Mouse (Mus musculus): ENCODE measurements around the gene Elof1.

Elof1 gene

DNA sequence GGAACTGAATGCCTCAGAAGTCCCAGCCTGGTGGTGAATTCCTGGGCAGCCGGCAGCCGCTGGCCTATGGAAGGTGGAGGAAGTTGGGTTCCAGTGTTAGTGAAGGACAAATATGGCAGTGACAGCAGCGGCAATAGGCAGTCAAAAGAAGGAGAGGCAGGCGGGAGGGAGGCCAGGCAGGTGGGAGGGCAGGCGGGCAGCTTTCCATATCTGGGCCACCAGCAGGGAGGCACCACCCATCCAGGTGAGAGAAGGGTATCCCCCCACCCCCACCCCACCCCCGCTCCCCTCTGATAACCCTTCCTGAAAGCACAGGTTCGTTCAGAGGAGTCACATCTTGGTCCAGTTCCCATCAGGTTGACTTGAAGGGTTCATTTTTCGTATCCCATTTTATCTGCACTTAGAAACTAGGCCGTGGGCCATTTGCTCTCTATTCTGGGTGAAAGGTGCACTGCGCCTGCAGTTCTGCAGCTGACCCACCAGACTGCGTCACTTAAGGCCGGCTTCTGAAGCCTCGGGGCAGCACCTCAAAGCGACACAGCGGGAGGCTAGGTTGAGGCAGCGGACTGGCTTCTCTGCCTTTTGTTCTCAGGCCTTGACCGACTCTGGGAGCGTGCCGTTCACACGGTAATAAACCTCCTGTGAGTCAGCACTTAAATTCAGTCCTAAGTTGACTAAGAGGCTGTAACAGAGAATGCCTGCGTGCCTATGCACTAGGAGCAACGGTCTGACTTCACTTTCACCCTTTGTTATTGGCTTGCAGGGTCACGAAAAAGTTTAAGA is 20.0 kb upstream of the Elof1 start:
- DNase-seq (ENCODE audit: low spot score): no peak

DNA sequence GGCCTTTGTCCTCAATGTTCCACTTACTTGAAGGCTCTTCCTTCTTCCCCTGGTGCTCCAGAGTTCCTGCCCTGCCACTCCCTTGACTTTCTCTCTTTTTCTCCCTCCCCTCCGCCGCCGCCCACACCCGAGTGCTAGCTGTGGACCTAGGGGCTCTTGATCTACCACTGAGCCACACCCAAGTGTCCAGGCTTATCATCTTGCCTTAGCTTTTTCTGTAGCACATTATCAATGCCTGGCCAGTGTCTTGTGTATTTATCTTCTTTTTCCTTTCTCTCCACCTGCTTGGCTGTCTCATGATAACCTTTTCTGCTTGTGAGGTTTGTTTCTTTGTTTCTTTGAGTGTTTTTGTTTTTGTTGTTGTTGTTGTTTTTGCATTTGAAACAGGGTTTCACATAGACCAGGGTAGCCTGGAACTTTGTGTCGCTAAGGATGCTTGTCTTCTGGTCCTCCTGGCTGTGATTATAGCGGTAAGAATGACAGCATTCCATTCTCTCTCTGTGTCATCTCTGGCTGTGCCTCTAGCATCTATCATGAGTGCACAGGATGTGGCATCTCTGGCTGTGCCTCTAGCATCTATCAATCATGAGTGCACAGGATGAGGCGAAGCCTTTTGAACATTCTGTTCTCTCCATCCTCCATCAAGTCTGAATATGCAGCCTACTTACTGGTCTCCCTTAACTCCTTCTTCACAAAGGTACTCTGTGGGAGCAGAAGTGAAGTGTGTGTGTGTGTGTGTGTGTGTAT is 18.8 kb upstream of the Elof1 start, which contains the start of gene Acp5:
TSS of gene Acp5 (minus strand) at position 68 of the 747 bp plus-strand sequence.
- DNase-seq (ENCODE audit: low spot score): no peak

DNA sequence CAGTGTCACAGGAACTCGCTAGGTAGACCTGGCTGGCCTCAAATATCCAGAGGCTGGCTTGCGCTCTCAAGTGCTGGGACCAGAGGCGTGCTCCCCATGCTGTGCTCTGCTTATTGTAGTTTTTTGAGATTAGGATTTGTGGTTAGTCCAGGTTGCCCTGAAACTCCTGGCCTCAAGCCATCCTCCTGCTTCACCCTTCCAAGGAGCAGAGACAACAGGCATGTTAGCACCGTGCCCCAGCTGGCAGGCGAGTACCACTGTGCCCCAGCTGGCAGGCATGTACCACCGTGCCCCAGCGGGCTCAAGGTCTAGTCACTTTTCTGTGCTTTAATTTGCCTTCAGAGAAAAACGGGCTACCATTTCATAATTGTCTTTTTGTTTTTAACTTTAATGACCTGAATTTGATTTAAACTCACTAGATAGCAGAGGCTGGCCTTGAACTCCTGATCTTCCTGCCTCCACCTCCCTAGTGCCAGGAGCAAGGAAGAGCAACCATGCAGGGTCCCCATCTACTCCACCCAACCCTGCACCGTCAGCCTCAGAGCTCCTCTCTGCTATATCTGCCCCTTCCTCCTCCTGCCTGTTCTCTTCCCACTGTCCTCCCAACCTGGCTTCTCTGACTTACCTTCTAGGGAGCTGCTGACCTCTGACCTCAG is 18.1 kb upstream of the Elof1 start:
- DNase-seq (ENCODE audit: low spot score): peak; percentile 33

DNA sequence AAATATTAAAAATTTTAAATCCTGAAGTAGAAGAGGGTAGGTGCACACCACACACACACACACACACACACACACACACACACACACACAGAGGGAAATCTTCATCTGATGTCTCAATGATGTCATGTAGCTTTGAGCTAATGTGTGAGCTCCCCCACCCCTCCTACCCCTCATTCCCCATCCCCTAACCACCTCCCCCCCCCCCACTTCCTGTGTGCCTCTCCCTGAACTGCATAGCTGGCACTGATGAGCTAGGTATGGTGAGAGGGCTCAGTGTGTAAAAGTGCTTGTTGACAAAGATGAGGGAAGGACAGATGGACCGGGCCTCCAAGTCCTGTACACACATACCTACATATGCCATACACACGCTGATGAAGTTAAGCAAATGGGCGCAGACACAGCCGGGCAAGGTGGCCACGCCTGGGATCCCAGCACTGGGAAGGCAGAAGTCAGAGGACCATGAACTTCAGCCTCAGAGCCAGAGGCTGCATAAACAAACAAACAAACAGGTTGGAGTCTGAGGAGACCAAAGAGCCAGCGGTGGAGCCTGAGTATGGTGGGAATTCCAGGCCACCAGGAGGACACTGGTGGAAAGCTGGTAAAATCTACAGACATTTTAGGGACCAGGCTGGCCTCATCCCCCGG is 17.4 kb upstream of the Elof1 start:
- DNase-seq (ENCODE audit: low spot score): no peak

DNA sequence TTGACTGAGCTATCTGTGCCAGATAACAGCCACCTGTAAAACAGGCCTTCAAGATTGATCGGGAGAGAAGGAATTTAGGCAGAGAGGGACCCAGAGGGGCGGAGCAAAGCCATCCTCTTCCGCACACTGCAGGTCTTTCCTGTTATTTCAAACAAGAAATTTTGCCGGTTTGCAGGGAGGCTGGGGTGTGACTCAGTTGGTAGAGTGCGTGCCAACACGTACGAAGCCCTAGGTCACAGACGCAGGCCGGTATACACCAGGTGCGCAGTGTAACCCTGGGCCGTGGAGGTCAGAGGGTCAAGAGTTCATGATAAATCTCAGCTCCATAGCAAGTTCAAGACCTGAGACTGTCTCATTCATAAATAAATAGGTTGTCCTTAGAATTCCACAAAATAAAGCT is 15.2 kb upstream of the Elof1 start:
- no peak for DNase-seq (ENCODE audit: low spot score)

DNA sequence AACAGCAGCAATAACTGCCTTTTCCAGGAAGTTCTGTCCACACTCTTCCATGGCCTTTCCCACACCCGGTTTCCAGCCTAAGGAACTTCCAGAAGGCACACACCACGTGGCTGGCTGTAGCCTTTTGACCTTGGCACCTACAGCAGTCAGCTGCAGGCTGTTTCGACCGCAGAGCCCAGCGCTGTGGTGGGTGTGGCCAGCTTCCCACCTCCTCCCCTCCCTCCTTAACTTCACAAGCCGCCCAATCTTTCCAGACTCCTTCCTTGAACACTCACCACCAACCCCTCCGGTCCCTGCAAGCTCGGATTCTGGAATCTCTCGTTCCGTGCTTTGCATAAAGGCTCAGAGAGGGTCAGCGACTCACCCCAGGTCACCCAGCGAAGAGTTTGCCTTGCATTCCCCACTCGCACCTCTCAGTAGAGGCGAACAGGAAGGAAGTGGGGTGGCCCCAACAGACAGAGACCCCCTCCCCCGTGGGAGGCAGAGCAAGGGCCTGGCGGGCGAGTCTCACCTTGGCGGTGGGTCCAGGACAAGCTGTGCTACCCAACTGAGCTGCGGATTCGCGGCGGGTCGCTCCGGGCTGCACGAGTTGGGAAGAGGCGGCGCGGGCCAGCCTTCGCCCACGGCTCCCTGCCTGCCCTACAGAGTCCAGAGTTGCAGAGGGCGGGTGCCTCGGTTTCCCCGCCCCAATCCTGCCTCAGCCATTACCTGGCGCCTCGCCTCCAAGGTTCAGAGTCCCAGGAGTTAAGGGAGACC is 14.4 kb upstream of the Elof1 start:
- DNase-seq (ENCODE audit: low spot score): peak; percentile 43

DNA sequence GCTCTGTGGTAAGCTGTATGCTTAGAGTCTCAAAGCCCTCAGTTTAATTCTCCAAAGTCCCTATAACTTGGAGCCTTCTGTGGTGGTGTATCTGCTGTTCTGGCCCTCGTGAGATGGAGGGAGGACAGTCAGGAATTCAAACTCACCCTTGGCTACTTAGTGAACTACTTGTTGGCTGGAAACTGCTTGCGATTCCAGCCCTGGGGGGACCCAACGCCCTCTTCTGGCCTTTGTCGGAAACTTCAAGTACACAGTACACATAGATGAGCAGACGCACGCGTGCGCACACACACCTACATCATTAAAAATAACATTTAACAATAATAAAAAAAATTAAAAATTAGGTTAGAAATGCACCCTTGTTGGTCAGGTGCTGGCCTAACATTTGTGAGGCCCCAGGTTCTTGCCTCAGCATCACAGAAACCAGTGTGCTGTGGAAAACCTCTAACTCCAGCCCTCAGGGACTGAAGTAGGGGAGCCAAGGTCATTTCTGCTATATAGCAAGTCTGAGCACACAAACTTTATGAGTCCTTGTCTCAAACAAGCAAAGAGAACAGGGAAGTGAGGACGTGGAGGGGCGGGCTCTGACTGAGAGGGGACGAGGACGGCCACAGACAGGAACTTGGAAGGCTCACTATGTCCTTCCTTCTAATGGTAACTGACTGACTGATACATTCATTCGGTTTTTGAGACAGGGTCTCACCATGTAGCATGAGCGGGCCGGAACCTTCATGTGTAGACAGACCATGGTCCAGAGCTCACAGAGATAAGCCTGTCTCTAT is 8.5 kb upstream of the Elof1 start:
- no peak for DNase-seq (ENCODE audit: low spot score)

DNA sequence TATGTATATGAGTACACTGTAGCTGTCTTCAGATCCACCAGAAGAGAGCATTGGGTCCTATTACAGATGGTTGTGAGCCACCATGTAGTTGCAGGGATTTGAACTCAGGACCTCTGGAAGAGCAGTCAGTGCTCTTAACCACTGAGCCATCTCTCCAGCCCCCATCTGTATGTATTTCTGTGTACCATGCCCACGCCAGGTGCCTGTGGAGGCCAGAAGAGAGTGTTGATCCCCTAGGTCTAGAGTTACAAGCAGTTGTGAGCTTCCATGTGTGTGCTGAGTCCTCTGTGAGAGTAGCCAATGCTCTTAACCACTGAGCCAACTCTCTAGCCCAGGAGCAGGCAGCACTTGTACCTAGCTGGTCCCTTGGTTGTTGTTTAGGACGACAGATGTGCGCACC is 7.2 kb upstream of the Elof1 start:
- no peak for DNase-seq (ENCODE audit: low spot score)

DNA sequence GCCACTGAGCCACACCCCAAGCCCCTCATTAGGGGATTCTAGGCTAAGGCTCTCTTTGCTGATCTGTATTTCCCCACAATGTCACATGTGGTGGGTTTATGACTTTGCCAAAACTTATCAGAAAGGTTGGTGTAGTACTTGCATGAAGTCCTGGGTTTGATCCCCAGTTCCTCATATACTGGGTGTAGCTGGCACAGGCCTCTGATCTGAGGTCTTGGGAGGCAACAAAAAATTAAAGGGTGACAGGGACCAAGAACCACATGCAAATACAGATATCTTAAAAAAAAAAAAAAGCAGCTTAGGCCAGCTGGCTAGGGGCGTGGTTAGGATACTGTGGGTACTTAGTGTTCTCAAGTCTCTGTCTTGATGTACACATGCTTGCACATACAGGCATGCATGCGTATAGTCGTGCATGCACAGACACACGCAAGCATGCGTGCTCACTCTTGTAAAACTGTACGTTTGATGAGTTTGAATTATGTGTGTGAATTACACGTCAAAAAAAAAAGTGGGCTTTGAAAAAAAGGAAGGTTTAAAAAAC is 6.2 kb upstream of the Elof1 start:
- DNase-seq (ENCODE audit: low spot score): no peak

DNA sequence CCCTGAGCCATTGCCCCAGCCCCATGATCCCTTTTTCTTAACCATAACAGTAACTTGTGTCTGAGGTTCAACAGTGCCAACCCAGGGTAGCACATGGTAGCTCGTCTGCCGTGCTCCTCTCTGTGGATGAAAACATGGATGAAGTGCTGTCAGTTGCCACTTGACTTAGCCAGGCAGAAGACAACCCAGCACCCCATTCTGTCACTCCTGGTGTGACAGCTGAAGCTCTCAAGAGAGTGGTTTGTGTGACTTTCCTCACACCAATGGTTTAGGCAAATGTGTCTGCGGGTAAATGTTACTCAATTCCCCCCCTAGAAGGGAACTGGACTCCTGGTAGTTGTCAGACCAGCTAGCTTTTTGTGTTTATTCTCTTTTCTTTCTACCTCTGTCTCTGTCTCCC is 5.0 kb upstream of the Elof1 start:
- no peak for DNase-seq (ENCODE audit: low spot score)

DNA sequence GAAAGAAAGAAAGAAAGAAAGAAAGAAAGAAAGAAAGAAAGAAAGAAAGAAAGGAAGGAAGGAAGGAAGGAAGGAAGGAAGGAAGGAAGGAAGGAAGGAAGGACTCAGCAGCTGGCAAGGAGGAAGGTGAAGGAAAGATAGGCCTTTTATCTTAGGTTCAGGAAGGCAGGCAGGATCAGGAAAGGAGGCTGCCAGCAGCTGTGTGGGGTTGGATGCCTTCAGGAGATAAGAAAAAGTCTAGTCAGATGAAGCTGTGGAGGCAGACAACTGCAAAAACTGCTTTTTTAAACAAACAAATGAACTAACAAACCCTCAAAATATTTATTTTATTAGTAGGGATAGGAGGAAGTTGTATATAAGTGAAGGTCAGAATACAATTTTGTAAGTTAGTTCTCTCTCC is 4.6 kb upstream of the Elof1 start:
- DNase-seq (ENCODE audit: low spot score): no peak

DNA sequence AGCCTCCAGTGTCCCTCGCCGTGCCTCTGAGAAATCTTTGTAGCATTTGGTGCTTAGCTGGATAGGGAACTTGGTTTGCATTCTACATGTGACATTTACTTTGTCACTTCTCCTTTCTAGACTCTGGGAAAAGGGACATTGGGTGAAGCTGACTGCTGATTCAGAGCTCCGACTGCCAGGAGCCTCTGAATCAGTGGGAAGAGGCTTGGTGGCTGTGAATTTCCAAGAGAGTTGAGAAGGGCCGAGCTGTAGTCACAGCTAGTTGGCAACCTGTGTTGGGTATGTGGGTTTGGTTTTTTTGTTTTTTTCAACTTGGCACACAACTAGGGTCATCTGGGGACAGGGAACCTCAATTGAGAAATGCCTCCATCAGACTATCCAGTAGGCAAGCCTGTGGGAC is 2.6 kb upstream of the Elof1 start:
- no peak for DNase-seq (ENCODE audit: low spot score)

DNA sequence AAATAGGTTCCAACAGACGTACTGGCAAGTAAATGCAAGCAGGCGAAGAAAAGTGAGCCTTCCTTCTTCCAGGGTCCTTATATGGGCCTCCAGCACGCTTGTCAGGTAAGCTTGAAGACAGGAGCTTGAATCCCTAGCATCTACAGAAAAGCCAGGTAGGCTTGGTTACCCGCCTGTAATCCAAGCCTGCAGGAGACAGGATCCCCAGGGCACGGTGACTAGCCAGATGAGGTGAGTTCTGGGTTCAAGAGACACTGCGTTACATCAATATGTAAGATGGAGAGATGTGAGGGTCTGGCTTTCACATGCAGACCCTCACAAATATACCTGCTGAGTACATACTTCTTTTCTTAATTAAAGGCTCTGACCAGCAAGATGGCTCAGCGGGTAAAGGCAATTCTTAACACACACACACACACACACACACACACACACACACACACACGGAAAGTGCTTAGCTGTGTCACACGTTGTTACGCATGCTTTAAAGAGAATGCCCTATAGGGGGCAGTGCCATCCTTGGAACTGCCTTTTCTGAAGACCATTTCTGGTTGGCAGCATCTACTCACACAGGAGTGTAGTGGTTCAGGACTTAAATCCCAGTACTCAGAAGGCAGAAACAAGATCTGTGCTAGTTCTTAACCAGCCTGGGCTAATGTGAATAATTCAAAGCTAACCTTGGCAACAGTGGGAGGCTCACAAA is 933 bp upstream of the Elof1 start:
- no peak for DNase-seq (ENCODE audit: low spot score)

DNA sequence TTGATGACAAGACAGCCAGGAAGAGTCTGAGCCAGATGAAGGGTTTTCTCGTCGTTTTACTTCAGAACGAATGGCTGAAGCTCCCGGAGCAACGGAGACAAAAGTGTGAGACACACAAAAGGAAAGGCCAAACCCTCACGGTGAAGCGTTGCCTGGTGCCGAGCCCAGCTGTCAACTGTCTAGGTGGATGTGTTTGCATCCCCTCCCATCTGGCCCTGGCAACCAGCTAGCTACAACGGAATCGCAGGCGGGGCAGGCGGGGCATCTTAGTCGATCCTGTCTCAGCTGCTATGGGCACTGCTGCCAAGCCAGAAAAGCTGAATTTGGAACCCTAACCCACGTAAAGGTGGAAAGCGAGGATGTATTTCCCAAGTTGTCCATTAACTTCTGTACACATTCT is 886 bp downstream of the Elof1 start:
- DNase-seq (ENCODE audit: low spot score): no peak

DNA sequence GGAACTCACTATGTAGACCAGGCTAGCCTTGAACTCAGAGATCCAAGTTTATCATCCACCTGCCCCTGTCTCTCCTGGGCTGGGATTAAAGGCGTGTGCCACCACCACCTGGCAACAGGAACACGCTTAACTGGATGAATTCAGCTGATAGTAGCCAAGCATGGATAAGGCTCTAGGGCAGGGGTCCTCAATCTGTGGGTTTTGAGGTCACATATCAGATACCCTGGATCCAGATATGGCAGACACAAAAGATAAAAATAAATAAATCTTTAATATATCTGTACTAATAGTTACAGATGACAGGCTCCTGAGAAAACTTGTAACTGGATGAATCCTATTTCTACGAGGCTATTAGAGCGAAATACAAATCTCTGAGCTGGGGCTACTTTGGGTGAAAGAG is 1.3 kb downstream of the Elof1 start:
- DNase-seq (ENCODE audit: low spot score): no peak

DNA sequence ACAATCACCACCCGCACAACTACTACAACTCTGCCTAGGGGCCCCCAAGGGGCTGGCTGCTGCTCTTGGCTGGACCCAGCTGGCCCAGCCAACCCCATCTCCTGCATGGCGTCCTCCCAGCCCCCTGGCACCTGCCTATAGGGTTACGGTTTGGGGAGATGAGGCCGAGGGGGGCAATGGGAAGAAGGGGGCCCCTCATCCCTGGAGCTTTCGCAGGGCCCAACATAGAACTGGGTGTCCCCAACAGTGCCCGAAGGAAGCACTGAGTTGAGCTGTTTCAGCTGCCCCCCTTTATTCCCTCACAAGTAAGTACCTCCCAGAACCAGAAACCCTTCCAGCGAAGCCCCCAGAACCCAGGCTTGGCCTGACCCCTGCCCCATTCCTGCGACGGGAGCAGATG is 8.8 kb downstream of the Elof1 start:
- DNase-seq (ENCODE audit: low spot score): no peak

DNA sequence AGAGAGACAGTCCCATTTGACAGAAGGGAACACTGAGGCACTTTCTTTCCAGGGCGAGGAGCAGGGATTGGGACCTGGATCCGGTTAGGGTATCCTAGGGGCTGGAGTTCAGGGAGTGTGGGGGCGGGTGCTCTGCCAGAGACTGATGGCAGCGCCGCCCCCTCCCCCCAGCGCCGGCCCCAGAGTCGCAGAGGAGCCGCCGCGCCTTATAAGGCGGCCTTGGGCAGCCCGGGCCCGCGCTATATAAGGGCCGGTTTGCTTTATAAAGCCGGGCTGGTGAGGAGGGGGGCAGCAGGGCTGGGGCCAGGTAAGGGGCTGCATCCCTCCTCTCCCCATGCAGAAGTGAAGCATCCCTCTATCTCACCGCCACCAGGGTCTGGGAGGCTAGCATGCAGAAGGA is 17.1 kb downstream of the Elof1 start:
- no peak for DNase-seq (ENCODE audit: low spot score)

DNA sequence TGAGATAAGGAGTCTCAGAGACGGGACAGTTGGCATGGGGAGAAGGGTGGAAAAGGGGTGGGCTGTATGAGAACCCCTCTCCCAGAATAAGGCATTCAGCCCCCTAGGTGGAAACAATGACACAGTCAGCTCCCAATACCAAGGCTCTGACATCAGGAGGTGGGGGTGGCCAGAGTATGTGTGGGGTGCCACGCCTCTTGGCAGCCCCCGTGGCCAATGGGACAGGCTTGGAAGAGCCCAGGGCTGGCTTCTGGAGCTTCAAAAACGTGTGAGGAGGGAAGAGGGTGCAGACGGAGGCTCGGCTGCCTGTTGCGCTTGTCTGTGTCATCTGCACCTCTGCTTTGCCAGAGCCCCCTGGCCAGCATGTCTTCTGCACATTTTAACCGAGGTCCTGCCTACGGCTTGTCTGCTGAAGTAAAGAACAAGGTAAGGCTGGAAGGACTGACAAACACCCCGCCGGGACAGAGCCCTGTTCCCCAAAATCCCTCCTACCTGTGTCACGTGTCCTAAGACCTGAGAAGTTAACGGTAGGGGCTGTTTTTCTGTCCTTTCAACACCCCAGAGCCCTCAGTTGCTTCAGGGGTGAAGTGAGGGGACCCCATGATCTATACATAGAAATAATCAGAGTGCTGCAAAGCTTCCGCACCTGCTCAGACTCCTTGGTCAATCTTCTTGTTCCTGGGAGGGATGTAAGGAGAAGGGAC is 17.8 kb downstream of the Elof1 start, which contains the start of gene Cnn1:
TSS of gene Cnn1 (plus strand) at position 224 of the 704 bp plus-strand sequence.
- DNase-seq (ENCODE audit: low spot score): peak; percentile 26

DNA sequence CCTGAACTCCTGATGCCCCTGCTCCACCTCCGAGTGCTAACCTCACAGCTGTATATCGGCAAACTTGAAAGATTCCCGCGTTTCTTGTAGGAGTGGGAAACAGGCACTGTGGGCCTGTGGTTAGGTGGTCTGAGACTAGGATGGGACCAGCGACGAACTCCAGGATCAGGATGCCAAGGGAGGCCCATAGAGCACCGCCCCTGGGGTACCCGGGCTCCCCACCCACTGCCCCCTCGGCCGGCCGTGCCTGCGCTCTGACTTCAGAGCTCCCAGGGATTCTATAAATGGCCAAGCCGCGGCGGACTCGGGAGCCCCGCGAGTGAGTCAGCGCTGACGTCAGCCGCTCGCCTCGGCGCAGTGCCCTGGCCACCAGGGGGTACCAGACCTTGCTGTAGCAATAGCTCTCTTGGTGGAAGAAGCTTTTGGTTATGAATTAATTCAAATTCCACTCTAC is 21.1 kb downstream of the Elof1 start:
- DNase-seq (ENCODE audit: low spot score): peak; percentile 84

Data from ovary, postnatal 36 days (tissue).